Mouse (Mus musculus): ENCODE results near the gene C1ql3.
A peak's percentile ranks its signal among the peaks of the same experiment; 100 is the strongest.

Gene C1ql3

DNA sequence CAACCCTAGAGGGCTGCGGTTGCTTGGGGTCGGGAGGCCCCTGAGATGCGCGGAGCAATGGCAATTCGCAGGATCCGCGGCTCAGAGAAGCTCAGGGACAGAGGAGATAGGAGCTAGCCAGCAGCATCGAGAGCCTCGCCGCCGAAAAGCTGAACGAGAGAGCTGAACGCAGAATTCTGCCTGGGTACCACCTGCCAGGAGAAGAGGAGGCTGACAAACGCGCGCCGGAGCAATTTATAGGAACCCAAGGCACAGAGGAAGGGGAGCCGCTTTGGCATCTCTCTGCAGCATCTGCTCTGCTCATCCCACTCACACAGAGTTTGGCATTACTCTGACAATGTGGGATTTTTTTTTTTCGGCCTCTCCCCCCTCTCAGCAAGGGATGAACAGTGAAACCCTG is at the start of gene C1ql3:
Gene C1ql3, minus strand, starts transcription at position 335 of the 400 bp plus-strand sequence.
- peak; percentile 93 for DNase-seq (ENCODE audit: low read depth, low spot score)

- peak; percentile 87 for DNase-seq (ENCODE audit: low read depth, low spot score)
Measured at GRCm38 (mm10) chr2:13060426-13061170, 49.0 kb upstream of the C1ql3 start.

DNA sequence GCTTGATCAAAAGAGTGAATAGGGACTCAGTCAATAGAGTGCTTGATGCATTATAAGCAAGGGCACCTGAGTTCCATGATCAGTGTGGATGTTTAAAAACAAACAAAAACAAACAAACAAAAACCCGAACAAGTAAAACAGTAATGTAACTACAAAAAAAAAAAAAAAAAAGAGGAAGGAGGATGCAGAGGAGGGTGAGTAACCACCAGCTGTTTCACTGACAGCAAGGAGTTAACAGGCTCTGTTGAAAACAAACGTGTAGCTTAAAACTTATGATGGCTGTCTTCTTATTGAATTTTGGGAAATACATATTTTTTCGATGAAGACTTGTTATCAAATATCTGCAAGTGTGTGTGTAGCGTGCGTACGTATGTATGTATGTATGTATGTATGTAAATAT is 37.0 kb upstream of the C1ql3 start:
- DNase-seq (ENCODE audit: low read depth, low spot score) = no peak

DNA sequence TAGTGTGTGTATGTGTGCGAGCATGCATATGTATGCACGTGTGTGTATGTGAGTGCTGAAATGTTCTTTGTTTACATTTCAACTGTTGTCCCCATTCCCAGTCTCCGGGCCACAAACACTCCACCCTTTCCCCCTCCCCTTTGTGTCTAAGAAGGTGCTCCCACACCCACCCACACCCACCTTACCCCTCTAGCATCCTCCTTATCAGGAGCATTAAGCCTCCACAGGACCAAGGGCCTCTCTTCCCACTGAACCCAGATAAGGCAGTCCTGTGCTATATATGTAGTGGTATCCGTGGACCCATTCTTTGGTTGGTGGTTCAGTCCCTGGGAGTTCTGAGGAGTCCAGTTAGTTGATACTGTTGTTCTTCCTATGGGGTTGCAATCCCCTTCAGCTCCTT is 32.9 kb upstream of the C1ql3 start:
- DNase-seq (ENCODE audit: low read depth, low spot score) = no peak

GRCm38 (mm10) chr2:13039785-13040184 is 28.2 kb upstream of the C1ql3 start:
- DNase-seq (ENCODE audit: low read depth, low spot score) = no peak

DNA sequence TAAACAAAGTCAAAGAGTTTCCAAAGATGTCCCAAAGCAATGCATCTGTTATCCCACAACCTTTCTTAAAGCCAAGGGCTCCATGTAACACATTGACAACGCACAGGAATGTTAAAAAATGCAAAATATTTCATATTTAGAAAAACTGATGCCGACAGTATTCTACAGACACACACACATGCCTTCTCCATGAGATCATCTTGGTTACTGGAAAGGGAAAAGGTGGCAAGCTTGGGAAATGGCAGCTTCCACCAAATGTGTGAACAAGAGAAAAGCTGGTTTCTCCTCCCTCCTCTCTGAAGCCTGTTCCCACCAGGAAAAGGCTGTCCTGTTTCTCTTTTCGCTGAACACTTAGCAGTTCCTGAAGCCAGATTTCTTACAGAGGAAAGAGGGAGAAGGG is 27.2 kb upstream of the C1ql3 start:
- peak; percentile 41 for DNase-seq (ENCODE audit: low read depth, low spot score)

- no peak for DNase-seq (ENCODE audit: low read depth, low spot score)
Measured at GRCm38 (mm10) chr2:13018861-13019260, 7.3 kb upstream of the C1ql3 start.

- no peak for DNase-seq (ENCODE audit: low read depth, low spot score)
Measured at GRCm38 (mm10) chr2:13018382-13018781, 6.8 kb upstream of the C1ql3 start.

GRCm38 (mm10) chr2:13011973-13012372 is 367 bp upstream of the C1ql3 start:
- DNase-seq (ENCODE audit: low read depth, low spot score) = no peak

DNA sequence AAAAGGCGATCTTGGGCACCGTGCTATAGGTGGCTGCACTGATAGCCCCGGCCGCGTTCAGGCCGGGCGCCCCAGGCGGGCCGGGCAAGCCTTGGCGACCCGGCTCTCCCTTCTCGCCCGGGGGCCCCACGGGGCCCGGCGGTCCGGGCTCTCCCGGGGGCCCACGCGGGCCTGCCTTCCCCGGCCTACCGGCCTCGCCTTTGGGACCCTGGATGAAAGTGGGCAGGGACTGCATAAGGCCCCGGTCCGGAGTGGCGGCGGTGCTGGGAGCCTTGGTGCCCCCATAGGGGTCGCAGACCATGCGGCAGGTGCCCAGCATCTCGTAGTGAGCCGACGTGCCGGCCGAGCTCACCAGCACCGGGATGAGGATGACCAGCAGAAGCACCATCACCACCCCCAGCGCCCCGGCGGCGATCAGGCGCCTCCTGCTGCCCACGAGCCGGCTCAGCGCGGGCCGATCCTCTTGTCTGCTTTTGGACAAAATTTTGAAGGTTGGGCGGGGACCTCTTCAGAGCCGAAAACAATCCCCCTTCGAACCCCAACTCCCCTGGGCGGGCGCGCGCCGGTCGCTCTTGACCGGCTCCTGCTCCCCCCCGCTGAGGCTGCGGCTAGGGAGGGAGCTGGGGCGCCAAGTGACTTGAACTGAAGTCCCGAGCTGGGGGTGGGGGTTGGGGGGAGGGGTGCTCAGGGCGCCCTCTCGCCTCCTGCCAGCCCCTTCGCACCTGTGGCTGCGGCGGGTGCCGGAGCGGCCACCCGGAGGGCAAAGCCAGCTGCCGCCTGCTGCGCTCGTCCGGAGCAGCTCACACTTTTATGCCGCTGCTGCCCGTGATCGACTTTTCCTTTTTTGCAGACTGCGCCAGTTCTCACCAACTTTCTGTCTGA is 905 bp downstream of the C1ql3 start:
- peak; percentile 50 for DNase-seq (ENCODE audit: low read depth, low spot score)

GRCm38 (mm10) chr2:13010030-13010459 is 1.6 kb downstream of the C1ql3 start:
- peak; percentile 8 for DNase-seq (ENCODE audit: low read depth, low spot score)

DNA sequence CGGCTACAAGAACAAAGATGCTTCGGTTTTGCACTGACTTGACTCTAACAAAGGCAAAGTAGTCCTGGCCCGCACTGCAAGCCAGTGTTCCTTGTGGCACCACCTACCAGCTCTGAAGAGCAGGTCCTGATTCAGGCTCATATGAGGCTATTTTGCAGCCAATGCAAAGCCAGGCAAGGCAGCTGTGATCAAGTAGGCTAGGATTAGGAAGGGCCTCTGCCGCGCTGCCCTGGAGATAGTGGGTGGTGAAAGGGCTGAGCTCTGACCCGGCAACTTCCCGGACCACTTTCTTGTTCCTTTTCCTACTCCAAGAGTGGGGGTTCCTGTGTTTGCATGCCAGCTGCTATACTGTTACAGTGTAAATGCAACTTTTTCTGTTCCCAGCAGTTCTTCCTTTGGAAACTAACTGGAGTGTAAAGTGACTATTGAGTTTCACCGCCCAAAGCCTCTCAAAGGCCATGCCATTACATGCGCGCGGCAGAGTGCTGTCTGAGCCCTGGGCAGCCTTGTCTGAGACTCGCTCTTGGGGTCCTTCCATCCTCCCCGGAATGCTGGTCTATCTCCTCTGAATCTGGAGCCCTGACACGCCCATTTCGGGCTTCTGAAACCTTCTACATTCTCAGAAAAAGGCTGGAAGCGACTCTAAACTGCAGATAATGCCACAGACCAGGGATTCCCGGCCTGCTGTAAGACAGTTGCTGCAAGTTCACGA is 2.2 kb downstream of the C1ql3 start:
- DNase-seq (ENCODE audit: low read depth, low spot score) = peak; percentile 40

DNA sequence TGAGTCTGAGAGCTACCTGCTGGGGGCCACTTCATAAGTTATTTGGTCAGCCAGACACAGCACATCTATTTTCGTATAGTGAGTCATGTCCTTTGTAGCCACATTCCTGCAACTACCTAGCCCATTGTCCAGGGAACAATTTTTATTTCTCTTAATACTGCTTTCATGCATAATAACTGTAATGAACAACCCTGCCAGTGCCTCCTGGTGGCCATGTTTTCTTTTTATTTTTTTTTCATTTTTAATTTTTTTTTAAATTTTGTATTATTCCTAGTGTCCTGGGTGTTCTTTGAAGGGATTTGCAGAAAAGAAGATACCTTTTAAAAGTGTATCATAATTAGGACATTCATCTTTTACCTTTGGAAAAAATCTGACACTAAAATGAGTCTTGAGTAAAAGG is 3.2 kb downstream of the C1ql3 start:
- no peak for DNase-seq (ENCODE audit: low read depth, low spot score)

DNA sequence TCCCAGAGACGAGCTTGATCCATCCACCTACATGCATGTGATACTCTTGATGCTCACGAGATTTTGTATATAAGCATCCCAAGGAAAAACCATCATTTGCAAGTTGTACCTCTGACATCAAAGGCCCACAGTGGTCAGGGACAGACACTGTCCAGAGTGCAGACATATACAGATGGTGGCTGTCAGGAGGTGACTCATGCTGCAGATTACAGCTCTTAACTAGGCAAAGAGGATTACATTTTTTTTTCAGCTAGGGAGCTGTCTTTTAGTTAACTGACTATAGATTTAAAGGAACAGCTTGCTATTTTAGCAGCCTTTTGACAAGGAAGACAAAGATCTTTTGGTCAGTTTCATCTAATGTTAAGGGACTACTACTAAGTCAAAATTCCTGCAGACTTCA is 11.6 kb downstream of the C1ql3 start:
- DNase-seq (ENCODE audit: low read depth, low spot score) = no peak

DNA sequence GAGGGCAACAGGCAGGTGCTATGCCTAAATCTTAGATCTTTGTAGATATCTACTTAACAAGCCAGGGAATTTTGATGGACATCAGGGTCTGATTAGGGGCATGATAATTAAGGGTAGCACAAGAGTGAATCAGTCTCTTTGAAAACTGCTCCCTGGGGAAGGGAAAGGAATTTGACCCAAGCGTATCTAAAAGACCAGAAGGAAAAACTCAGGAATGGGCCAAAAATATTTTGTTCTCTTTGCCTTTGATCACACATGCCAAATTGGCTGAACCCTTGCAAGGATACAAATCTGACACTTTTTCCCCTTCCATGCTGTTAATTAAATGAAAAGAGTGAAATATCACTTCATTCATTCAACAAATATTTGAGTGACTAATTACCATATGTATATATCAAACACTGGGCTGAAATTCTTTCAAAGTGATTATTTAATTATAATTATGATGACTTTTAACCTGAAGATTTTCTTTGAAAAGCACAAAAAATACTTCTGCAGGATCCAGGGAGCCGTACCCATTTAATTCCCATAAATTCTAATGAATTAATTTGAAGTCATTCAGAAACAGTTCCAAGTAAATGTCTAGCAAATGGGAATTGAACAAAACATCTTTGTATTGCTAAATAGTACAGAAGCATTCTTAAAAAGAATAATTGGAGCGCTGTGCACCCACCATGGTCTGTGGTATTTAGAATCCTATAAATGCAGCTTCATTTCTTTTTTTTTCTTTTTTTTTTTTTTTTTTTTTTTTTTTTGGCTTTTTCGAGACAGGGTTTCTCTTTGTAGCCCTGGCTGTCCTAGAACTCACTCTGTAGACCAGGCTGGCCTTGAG is 26.5 kb downstream of the C1ql3 start:
- no peak for DNase-seq (ENCODE audit: low read depth, low spot score)

DNA sequence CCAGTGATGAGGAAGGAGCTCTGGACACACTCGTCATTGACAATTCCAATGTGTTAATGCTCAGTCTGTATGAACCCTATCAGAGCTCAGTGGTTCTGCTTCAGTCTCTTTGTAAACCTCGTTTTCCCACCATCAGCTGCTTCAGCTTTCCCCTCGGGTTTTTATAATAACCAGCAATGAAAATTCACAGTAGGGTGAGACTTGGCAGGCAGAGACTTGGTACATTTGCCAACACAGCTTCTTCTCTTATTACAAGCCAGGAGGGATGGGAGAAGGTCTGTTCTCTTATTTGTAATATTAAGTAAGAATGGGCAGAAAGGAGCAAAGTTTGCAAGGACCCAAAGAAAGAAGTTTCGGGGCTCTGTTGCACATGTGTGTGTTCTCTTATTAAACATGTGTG is 32.8 kb downstream of the C1ql3 start:
- peak; percentile 14 for DNase-seq (ENCODE audit: low read depth, low spot score)

DNA sequence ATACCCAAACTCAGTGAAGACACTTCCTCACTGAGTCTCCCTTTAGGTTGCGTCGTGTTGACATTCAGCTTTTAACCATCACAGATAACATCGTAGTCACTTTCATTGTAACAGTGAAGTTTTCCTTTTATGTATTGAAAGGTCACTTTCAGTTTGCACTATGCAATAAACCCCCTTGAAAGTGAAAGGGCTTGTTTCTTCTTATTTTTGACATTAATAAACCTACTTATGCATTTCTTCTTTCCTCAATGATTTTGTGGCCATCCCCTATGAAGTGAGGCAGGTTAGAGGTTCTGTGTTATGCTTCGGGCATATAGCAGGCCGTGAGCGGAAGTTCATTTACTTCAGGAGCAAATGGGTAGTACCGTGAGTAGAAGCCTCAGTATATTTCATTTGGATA is 34.2 kb downstream of the C1ql3 start:
- DNase-seq (ENCODE audit: low read depth, low spot score) = no peak

- DNase-seq (ENCODE audit: low read depth, low spot score) = no peak
Measured at GRCm38 (mm10) chr2:12973752-12974151, 37.9 kb downstream of the C1ql3 start.

- no peak for DNase-seq (ENCODE audit: low read depth, low spot score)
Measured at GRCm38 (mm10) chr2:12970049-12970724, 41.4 kb downstream of the C1ql3 start.

DNA sequence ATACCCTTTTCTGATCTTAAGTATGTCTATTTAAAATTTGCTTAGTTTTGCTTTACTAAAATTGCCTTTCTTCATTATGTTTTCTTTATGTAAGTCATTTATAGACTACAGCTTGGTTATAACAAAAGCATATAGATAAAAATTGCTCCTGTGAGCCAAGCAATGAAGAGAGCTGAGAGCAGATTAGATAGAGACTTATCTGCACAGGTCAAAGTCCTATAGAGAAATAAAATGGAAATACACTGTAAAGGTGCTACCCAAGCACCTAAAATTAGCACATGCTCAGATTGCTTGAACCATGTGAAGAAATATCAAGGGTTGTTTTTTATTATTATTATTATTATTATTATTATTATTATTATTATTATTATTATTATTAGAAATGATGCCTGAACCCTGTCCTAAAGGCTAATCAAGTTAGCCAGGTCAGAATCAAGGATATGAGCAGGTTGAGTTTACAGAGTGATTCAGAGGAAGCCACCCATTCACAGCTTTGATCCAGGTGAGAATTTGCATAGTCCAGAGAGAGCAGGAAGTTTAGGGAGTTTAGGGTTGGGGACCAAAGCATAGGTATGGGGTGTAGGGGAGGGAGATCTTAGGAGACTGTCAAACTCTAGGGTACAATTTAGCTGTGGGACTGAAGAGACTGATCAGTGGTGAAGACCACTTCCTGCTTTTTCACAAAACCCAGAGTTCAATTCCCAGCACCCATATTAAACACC is 54.7 kb downstream of the C1ql3 start:
- no peak for DNase-seq (ENCODE audit: low read depth, low spot score)
